Mouse (Mus musculus) ovary, postnatal 36 days (tissue): ENCODE data around the gene Naaladl2.
"Not testable (repeated sequence)": the region's sequence is repeated elsewhere in the genome, so short reads cannot be mapped to it uniquely, and the experiment has no call there.

Experiments used
- DNase-seq: peaks from one replicate; pipeline ENCODE4 v3.0.0; 2022; ENCODE audit warnings: low spot score, mixed read lengths

Gene Naaladl2

DNA sequence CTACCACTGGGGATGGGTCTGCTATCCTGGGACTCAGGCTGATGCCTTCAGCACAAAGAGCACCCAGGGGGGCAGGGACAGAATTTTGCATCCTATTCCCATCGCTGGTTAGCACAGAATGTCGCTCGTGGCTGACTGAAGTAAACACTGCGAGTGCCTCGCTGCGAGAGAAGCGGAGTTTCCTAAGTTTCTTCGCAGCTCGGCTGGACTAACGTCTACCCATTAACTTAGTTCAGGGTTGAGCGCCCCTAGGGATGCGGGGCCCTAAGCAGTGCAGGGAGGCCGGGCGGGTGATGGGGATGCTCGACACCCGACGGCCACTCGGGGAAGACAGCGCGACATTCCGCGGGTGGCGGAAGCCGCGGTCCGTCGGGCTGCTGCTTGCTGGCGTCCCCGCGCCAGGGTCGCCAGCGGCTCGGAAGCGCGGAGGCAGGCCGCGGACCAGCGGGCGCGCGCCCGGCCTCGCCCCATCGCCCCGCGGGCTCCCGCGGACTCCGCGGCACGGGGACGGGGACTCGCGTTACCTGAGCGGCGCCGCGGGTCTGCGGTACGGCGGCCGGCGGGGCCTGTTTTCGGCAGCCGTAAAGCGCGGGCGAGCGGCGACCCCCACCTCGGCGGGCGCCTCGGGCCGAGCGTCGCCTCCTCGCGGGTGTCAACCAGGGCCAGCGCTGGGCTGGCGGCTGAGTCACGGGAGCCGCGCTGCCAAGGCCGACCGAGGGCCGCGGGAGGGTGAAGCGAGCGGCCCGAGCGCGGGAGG lies at the start of gene Naaladl2:
Gene Naaladl2, minus strand, starts transcription at position 707 of the 757 bp plus-strand sequence.
- DNase-seq, result peak; percentile 64

DNA sequence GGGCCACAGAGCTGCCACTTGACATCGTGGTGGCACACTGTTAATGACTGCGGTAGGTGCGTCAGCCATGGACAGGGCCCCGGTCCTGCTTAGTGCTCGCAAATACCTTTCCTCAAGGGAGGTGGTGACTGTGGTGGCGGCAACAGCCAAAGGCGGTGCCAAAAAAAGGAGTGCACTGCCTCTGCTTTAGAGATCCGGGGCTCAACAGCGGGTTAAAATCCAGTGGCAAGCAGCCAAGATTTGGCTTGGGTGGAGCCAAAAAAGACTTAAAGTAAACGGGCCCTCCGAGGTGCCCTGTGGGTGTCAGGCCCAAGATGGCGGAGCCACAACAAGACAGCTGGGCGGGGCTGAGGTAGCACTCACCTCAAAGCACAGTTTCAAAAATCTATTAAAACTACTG lies 7.7 kb upstream of the Naaladl2 start:
- DNase-seq, result no peak

DNA sequence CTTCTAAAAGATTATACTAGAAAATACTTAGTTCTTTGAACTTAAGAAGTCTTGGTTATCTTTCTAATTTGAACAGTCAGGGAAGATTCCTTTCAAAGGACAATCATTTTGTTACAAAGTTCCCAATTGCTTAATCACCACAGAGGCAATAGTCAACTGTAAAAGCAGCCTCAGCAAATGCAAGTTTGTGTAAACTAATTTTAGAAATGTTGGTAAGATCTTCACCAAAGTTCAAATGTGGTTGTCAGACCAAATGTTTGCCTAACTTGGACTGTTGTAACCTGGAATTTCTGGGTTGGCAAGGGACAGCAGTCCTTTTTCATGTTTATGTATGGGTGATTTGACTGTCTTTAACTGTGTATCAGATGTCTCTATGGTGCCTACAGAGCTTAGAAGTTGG lies 3.2 kb upstream of the Naaladl2 start:
- DNase-seq, result no peak

- no peak for DNase-seq
These were observed 1.1 kb upstream of the Naaladl2 start for GRCm38 (mm10) chr3:25144961-25145697.

- no peak for DNase-seq
These were observed 950 bp downstream of the Naaladl2 start for GRCm38 (mm10) chr3:25143111-25143510.

DNA sequence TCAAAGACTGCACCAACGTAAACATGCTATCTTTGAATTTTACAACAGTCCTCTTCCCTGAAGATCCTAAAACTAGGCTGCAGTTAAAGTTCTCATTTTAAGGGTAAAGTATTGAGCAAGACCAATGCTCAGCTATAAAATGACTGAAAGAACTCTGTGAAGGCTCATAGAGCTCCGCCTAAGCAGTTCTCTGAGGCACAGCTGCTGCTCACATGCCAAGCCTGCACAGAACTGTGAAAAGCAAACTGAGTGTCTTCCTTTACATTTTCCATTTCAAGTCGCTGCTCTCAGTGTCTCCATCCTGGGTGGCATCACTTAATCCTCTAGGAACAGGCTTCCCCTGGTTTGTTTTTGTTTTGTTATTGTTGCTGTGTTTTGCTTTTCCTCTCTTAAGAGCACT lies 12.2 kb downstream of the Naaladl2 start:
- no peak for DNase-seq

- no peak for DNase-seq
These were observed 16.2 kb downstream of the Naaladl2 start for GRCm38 (mm10) chr3:25127864-25128263.

- DNase-seq, result no peak
These were observed 18.9 kb downstream of the Naaladl2 start for GRCm38 (mm10) chr3:25124919-25125846.

GRCm38 (mm10) chr3:25113107-25113506 lies 31.0 kb downstream of the Naaladl2 start:
- no peak for DNase-seq

DNA sequence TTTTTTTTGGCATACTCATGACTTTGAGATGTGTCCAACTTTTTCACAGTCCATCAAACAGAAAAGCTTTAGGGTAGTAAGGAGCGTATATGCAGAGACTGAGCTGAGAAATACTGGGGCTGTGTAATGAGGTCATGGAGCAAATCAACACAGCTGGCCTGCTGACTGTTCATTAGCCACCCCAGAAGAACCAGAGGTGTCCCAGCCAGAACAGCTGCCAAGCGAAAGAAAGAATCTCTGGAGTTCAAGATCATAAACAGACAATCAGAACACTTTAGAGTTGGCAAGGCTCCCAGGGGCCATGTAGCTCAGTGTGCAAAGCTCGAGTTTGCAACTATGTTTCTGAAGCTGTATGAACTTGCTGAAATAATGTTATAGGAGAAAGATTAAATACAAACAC lies 35.1 kb downstream of the Naaladl2 start:
- DNase-seq, result no peak

DNA sequence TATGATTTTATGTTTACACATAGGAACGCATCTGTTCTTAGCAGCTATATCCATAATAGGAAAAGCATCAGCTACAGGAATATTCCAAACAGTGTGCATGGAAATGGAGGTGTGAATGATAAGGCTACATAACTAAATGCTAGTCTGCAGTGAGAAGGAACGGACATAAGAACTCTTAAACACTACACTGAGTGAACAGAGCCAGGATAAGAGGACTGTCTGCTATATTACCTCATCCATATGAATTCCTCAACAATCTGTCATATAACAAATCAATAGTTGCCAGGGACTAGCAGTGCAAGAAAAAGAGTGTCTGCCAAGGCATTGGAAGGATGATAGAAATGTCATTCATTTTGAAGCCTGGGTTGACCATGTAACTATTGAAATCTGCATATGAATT lies 51.1 kb downstream of the Naaladl2 start:
- no peak for DNase-seq

- no peak for DNase-seq
These were observed 68.3 kb downstream of the Naaladl2 start for GRCm38 (mm10) chr3:25075785-25076184.

GRCm38 (mm10) chr3:25074266-25074665 lies 69.8 kb downstream of the Naaladl2 start:
- DNase-seq, result no peak

GRCm38 (mm10) chr3:25073821-25074220 lies 70.2 kb downstream of the Naaladl2 start:
- DNase-seq, result no peak

GRCm38 (mm10) chr3:25063217-25063616 lies 80.8 kb downstream of the Naaladl2 start:
- DNase-seq, result no peak

- no peak for DNase-seq
These were observed 91.1 kb downstream of the Naaladl2 start for GRCm38 (mm10) chr3:25052975-25053374.

DNA sequence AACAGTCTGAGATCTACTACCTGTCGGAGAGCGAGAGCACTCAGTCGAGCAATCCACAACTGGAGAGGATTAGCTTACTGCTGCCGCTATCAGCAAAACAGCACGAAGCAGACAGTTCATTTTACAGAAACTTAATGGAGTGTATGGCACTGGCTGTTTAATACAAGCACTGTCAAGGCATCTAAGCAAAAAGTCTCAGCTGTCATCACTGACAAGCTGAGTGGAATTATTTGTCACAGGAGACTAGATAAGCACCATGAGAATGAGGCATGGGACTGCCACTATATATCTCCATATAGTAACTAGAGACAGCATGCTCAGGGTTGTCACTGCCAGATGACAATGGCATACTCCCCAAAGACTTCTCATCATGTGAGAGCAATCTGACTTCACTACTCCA lies 124.1 kb downstream of the Naaladl2 start:
- no peak for DNase-seq

DNA sequence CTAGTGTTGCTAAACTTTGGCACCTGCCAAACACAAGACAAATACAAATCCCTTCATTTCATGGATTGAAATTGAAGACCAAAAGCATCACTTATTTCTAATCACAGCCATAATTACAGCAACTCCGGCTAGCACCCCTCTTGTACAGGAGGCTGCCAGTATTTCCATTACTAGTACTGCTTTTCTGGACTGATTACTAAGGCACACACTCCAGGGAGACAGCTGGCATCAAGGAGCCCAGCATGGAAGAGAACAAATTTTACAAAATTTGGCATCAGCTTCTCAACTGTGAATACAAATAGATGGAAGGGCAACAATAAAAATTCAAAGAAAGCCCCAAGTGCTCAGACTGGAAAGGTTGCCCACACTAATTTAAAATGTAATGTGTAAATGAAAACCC lies 133.3 kb downstream of the Naaladl2 start:
- DNase-seq, result no peak

DNA sequence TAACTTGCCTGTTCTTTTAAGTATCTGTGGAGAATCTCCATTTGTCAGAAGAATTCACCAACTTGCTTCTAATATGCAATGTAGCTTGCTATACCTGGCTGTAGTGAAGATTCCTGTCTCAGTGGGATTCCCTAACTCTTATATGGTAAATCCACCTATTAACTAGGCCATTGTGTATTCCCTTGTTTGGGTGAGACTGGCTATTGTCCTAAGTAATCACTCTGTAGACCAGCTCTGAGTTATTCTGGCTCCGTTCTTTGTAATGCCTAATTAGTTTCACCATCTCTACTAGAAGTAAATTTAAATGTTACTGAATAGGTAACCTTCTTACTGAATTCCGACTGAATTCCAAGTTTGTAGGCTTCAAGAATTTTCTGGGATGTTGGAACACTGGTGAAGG lies 137.3 kb downstream of the Naaladl2 start:
- not testable (repeated sequence) for DNase-seq

GRCm38 (mm10) chr3:24992577-24992976 lies 151.5 kb downstream of the Naaladl2 start:
- no peak for DNase-seq

- no peak for DNase-seq
These were observed 152.0 kb downstream of the Naaladl2 start for GRCm38 (mm10) chr3:24992078-24992477.

DNA sequence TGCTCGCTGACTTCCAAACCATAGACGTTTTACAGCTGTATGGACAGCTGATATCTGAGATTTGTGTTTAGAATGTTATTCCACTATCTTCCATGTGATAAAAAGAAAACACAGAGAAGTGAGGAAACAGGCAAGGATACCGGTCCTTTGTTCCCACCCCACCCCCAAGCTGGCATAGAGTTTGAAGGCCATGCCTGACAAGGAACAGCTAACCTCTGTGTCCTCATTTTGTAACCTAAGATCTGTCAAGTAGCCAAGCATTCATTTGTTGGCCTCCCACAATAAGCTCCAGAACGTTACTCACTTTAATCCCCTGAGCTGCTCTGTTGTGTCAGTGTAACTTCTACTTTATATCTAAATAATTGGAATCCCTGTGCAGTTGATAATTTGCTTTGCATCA lies 161.9 kb downstream of the Naaladl2 start:
- no peak for DNase-seq
